Mouse (Mus musculus) adipose tissue, adult 10 weeks (tissue): Measurements from ENCODE around the gene Sh3bp1. TPM values are rescaled to one million over a fixed set of nuclear protein-coding genes. Genes with fewer than 3 reads are reported as not detected.

Experiments used
- polyA plus RNA-seq: library from polyadenylated mRNA; stranded (reverse); fragments of 350-450 nt; fragmentation: Illumina TruSeq; extraction: RNeasy Lipid Tissue Mini Kit (QIAGEN cat#74804); gene quantifications from one replicate; pipeline ENCODE4 v1.2.3, GENCODE M21; 2014; ENCODE audit warnings: low read depth, low replicate concordance

Gene Sh3bp1
- 11.6 TPM for polyA plus RNA-seq

GRCm38 (mm10) chr15:78899740-78900584, at the start of gene Sh3bp1:
Gene Sh3bp1 (plus strand): TSS chr15:78899768.

DNA sequence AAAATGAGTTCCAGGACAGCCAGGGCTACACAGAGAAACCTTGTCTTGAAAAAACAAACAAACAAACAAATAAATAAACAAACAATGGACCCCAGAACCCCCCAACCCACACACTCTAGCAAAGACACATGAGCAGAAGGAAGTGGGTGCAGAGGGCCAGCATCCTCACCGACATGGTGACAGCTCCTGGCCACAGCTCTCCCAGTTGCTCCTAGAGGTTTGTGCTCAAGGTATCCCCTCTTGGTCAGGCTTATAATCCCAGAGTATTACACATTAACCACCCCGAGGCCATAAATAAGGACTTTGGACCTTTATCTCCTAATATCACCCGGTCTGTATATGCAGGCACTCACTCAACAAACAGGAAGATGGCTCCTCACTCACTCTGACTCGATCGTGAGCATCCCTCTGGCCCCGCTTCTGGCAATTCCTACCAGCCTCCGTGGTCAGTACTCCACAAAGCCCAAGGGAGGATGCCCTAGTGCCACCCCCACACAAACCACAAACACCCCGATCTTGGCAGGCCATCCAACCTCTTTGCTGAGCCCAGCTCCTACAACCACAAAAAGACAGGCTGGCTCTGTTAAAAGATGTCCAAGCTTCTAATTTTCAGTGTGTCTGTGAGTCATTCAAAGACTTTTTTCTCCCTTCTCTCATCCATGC, 44.1 kb upstream of the Sh3bp1 start, which contains the start of gene Lgals2:
TSS of gene Lgals2 (minus strand) at position 227 of the 663 bp plus-strand sequence.

DNA sequence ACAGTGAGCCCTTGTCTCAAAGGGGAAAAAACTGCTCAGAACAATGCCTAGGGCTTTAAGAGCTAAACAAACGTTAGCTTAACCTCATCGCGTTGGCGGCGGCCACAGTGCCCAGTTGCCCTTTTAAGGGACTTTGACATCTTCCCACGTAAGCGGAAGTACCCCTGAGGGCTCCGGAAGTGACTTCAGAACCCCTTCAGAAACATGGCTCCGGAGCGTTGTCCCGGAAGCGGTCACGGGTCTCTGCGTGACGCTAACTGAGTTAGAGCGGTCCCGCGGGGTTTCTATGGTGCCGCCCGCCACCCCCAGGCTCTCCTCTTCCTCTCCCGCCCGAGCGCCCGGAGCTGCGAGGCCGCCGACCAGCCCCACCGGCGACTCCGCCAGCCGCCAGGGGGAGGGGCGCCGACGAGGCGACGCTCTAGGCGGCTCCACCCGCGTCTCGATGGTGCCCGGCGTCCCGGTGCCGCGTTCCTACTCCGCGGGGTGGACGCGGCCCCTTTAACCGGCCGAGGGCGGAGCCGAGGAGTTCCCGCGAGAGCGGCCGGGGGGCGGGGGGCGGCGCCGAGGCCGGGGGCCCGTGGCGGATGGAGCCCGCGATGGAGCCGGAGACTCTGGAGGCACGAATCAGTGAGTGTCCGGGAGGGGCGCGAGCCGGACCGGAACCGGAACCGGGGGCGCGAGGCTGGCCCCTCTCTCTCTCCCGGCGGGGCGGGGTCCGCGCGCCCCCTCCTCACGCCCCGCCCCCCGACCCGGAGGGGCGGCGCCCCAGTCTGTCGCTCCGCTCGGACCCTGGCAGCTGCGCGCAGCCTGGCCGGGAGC, 22.4 kb upstream of the Sh3bp1 start, which contains the start of gene Gga1:
TSS of gene Gga1 (plus strand) at position 200 of the 819 bp plus-strand sequence.

GRCm38 (mm10) chr15:78899409-78899739, 194 bp upstream of the Sh3bp1 start, which contains the start of gene Gm49510:
Gene Gm49510 (plus strand): TSS chr15:78899667.

GRCm38 (mm10) chr15:78913632-78914090, 14.1 kb downstream of the Sh3bp1 start, which contains the start of gene Pdxp:
Gene Pdxp (plus strand): TSS chr15:78913919.

GRCm38 (mm10) chr15:78926021-78926919, 26.7 kb downstream of the Sh3bp1 start, which contains the start of gene Lgals1:
Gene Lgals1 (plus strand): TSS chr15:78926725.

GRCm38 (mm10) chr15:78934784-78935320, 35.3 kb downstream of the Sh3bp1 start, which contains the start of gene Nol12:
Gene Nol12 (plus strand): TSS chr15:78934933.

GRCm38 (mm10) chr15:78947657-78948056, 48.1 kb downstream of the Sh3bp1 start, which contains the start of gene Triobp:
Gene Triobp (plus strand): TSS chr15:78947724.

Other genes with a start within 250 kb of the Sh3bp1 start
- 0.46 TPM for gene Elfn2, start 181.0 kb upstream of the Sh3bp1 start, polyA plus RNA-seq
- gene Mfng, start 126.3 kb upstream of the Sh3bp1 start, polyA plus RNA-seq, result 38.6 TPM
- gene Card10, start 96.7 kb upstream of the Sh3bp1 start, polyA plus RNA-seq, result 22.6 TPM
- 41.9 TPM for gene Cdc42ep1, start 57.1 kb upstream of the Sh3bp1 start, polyA plus RNA-seq
- 4.6 TPM for gene Lgals2, start 44.2 kb upstream of the Sh3bp1 start, polyA plus RNA-seq
- gene Gga1, start 22.6 kb upstream of the Sh3bp1 start, polyA plus RNA-seq, result 49.2 TPM
- gene Gm49510, start 101 bp upstream of the Sh3bp1 start, polyA plus RNA-seq, result not detected
- gene Pdxp, start 14.2 kb downstream of the Sh3bp1 start, polyA plus RNA-seq, result 3.2 TPM
- gene Lgals1, start 27.0 kb downstream of the Sh3bp1 start, polyA plus RNA-seq, result 1,028 TPM
- 33.5 TPM for gene Nol12, start 35.2 kb downstream of the Sh3bp1 start, polyA plus RNA-seq
- gene Triobp, start 48.0 kb downstream of the Sh3bp1 start, polyA plus RNA-seq, result 45.1 TPM
- gene H1f0, start 128.7 kb downstream of the Sh3bp1 start, polyA plus RNA-seq, result 112 TPM
- 0.98 TPM for gene Galr3, start 142.1 kb downstream of the Sh3bp1 start, polyA plus RNA-seq
- 36.9 TPM for gene Ankrd54, start 163.1 kb downstream of the Sh3bp1 start, polyA plus RNA-seq
- 142 TPM for gene Eif3l, start 175.4 kb downstream of the Sh3bp1 start, polyA plus RNA-seq
- gene Micall1, start 209.1 kb downstream of the Sh3bp1 start, polyA plus RNA-seq, result 29.7 TPM
- gene Polr2f, start 241.2 kb downstream of the Sh3bp1 start, polyA plus RNA-seq, result 84.6 TPM
- gene 1700088E04Rik, start 241.5 kb downstream of the Sh3bp1 start, polyA plus RNA-seq, result 22.1 TPM